Mouse (Mus musculus) heart, embryonic 10.5 days (tissue): ENCODE measurements around the gene Smc3. TPM values are rescaled to one million over a fixed set of nuclear protein-coding genes. Genes with fewer than 3 reads are reported as not detected.
A peak's percentile ranks its signal among the peaks of the same experiment; 100 is the strongest.
"Not testable (repeated sequence)": the region's sequence is repeated elsewhere in the genome, so short reads cannot be mapped to it uniquely, and the experiment has no call there.

ENCODE experiments used
- DNase-seq: peaks from one replicate; pipeline ENCODE4 v3.0.0-alpha.2; 2017; ENCODE audit warnings: low spot score
- H3K27ac ChIP-seq: fragments of 300-500 bp; sonication (generic); 2 replicates; pipeline ENCODE4 v1.5.1; 2016; ENCODE audit warnings: mild to moderate bottlenecking
- H3K27me3 ChIP-seq: fragments of 300-500 bp; sonication (generic); 2 replicates; pipeline ENCODE4 v1.6.1; 2016; ENCODE audit warnings: mild to moderate bottlenecking; ENCODE audit not compliant: poor library complexity, insufficient read depth, severe bottlenecking
- H3K36me3 ChIP-seq: fragments of 300-500 bp; sonication (generic); 2 replicates; pipeline ENCODE4 v1.6.1; 2016; ENCODE audit warnings: mild to moderate bottlenecking, moderate library complexity
- H3K4me1 ChIP-seq: fragments of 300-500 bp; sonication (generic); 2 replicates; pipeline ENCODE4 v1.6.1; 2016; ENCODE audit warnings: mild to moderate bottlenecking
- H3K4me3 ChIP-seq: fragments of 300-500 bp; sonication (generic); 2 replicates; pipeline ENCODE4 v1.5.1; 2016; ENCODE audit warnings: mild to moderate bottlenecking, moderate library complexity
- H3K9me3 ChIP-seq: fragments of 300-500 bp; sonication (generic); 2 replicates; pipeline ENCODE4 v1.6.1; 2016; ENCODE audit warnings: mild to moderate bottlenecking, moderate library complexity
- whole genome bisulfite sequencing: fragments of 180-500 bp; shearing (Covaris S2); methylation state at CpG from one replicate; pipeline ENCODE4 v1.1.7; 2016; 5-methylcytosine and 5-hydroxymethylcytosine counted together
- polyA plus RNA-seq: library from polyadenylated mRNA; unstranded; fragments of >200 nt; fragmentation: Nextera tagmentation; extraction: Ambion mirVana; gene quantifications from 2 replicates; pipeline ENCODE4 v1.2.1, GENCODE M21; 2016

The Smc3 gene
- polyA plus RNA-seq, 1 experiment from 2014 or later, result 64.8 TPM

DNA sequence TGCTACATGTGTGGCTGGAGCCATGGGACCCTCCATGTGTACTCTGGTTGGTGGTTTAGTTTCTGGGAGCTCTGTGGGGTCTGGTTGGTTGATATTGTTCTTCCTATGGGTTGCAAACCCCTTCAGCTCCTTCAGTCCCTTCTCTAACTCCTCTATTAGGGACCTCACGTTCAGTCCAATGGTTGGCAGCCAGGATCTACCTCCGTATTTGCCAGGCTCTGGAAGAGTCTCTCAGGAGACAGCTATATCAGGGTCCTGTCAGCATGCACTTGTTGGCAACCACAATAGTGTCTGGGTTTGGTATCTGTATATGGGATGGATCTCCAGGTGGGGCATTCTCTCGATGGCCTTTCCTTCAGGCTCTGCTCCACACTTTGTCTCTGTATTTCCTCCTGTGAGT, 12.5 kb upstream of the Smc3 start:
- peaks cover 21% of the 10 kb centered on the region for H3K9me3 ChIP-seq
- H3K36me3 ChIP-seq, H3K4me1 ChIP-seq, H3K27ac ChIP-seq, H3K27me3 ChIP-seq, H3K4me3 ChIP-seq: not testable (repeated sequence)
- WGBS, result 82% methylated on average over 3 of the region's 3 CpGs
- DNase-seq, result peak; percentile 20

DNA sequence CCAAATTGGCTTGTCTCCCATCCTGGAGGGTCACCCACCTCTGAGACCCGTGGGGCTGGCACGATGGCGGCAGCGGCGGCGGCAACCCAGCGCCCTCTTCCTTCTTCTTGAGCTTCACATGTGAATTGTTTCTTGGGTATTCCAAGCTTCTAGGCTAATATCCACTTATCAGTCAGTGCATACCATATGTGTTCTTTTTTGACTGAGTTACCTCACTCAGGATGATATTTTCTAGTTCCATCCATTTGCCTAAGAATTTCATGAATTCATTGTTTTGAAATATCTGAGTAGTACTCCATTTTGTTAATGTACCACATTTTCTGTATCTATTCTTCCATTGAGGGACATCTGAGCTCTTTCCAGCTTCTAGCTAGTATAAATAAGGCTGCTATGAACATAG, 11.2 kb upstream of the Smc3 start, which contains the start of gene Nutf2-ps1:
Gene Nutf2-ps1 (minus strand): TSS at position 101 of the 400 bp plus-strand sequence.
- peaks cover 21% of the 10 kb centered on the region for H3K9me3 ChIP-seq
- not testable (repeated sequence) for H3K27ac ChIP-seq, H3K4me1 ChIP-seq, DNase-seq, H3K36me3 ChIP-seq, H3K4me3 ChIP-seq, H3K27me3 ChIP-seq
- WGBS, result 96% methylated on average over 7 of the region's 7 CpGs

GRCm38 (mm10) chr19:53596723-53597474, 3.3 kb upstream of the Smc3 start:
- Histone ChIP-seq H3K9me3 (no peaks in the 10 kb centered on the region), H3K4me1 (peaks cover 8% of the 10 kb centered on the region), H3K4me3 (no peak overlapping the region), H3K36me3 (no peaks in the 10 kb centered on the region), H3K27ac (no peak overlapping the region), H3K27me3 (no peaks in the 10 kb centered on the region)
- DNase-seq, result no peak
- 76% methylated on average over 7 of the region's 7 CpGs for WGBS

DNA sequence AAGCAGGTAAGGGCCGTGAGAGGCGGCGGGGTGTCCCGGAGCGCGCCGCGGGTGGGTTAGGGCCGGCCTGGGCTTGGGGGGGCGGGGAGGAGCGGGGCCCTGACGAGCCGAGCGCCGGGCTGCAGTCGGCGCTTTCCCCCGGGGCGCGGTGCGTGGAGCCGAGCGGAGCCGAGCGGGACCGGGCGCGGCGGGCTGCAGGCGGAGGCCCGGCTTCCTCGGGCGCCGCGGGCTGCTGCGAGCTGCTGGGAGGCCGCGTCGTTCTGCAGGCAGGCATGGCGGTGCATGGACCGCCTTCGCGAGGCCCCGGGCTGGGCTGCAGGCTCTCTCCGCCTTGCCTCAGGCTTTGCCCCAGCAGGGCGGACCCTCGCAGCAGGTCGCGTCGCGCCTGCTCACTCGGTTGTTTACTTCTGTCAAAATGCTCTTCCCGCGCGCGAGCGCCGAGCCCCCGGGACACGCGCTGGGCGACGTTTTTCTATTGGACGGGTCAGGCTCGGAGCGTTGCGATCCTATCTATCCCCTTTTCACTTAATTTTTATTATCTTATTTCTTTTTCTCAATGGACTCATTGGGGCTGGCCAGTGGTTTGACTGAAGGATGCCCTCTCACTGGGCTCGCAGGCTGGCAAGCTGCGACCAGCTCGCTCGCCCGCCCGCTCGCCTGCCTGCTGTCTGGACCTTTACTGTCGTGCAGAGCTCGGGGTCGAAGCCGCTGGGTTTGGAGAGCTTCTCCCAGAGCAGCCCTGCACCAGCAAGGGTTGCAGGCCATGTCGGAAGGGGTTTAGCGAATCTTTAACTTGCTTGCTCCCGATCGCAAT, 558 bp downstream of the Smc3 start:
- peak; percentile 84 for DNase-seq
- WGBS, result under 1% methylated on average over 79 of the region's 82 CpGs
- H3K27me3 ChIP-seq, result no peaks in the 10 kb centered on the region

GRCm38 (mm10) chr19:53601363-53601655, 1.1 kb downstream of the Smc3 start:
- Histone ChIP-seq H3K9me3 (no peaks in the 10 kb centered on the region), H3K4me1 (peaks cover 15% of the 10 kb centered on the region), H3K27ac (peak overlapping the region; percentile 98), H3K4me3 (peak overlapping the region; percentile 99), H3K27me3 (no peaks in the 10 kb centered on the region), H3K36me3 (peaks cover 30% of the 10 kb centered on the region)
- WGBS, result 17% methylated on average over 11 of the region's 11 CpGs
- DNase-seq, result no peak

More for the DNA sequence above, 558 bp downstream of the Smc3 start:
- Histone ChIP-seq H3K4me1 (peaks cover 15% of the 10 kb centered on the region), H3K9me3 (no peaks in the 10 kb centered on the region), H3K27ac (peak overlapping the region; percentile 98), H3K4me3 (peak overlapping the region; percentile 99), H3K36me3 (peaks cover 25% of the 10 kb centered on the region)

GRCm38 (mm10) chr19:53608921-53609320, 8.7 kb downstream of the Smc3 start:
- Histone ChIP-seq H3K4me1 (peaks cover 4% of the 10 kb centered on the region; the same call in 1 of the 2 replicates), H3K27me3 (no peaks in the 10 kb centered on the region), H3K36me3 (peaks cover 45% of the 10 kb centered on the region), H3K27ac (no peak overlapping the region), H3K9me3 (no peaks in the 10 kb centered on the region), H3K4me3 (no peak overlapping the region)
- DNase-seq, result no peak
- 73% methylated on average over 6 of the region's 6 CpGs for WGBS

DNA sequence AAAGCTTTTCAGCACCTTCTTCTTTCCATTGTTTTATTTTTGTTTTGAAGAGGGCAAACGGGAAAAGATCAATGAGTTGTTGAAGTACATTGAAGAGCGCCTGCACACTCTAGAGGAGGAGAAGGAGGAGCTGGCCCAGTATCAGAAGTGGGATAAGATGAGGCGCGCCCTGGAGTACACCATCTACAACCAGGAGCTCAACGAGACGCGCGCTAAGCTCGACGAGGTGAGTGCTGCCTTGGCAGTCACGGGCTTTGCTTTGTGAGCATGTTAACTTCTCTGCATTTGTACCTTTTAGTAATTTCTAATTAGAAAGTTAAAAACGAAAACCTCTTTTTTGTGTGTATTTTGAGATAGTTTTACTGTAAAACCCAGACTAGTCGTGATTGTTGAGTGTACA, 21.5 kb downstream of the Smc3 start:
- H3K4me1 ChIP-seq, result no peaks in the 10 kb centered on the region
- 81% methylated on average over 13 of the region's 13 CpGs for WGBS
- H3K27ac ChIP-seq, result no peak overlapping the region
- H3K27me3 ChIP-seq, result no peaks in the 10 kb centered on the region
- peaks cover 83% of the 10 kb centered on the region for H3K36me3 ChIP-seq
- H3K4me3 ChIP-seq, result no peak overlapping the region
- no peak for DNase-seq
- H3K9me3 ChIP-seq, result no peaks in the 10 kb centered on the region

DNA sequence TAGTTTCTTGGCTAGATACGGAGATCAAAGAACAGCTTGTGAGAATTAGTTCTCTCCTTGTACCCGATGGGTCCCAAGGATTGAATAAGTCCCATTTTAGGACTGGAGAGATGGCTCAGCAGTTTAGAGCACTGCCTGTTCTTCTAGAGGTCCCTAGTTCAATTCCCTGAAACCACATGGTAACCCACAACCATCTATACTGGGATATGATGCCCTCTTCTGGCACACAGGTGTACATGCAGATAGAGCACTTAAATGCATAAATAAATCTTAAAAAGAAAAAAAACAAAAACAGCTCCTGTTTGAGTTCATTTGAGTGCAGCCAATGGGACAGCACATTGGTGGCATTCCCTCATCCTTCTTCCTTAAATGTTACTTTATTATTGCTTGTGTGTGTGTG, 37.8 kb downstream of the Smc3 start:
- DNase-seq, result no peak
- no peaks in the 10 kb centered on the region for H3K9me3 ChIP-seq
- no peaks in the 10 kb centered on the region for H3K27me3 ChIP-seq
- no peak overlapping the region for H3K27ac ChIP-seq
- no peak overlapping the region for H3K4me3 ChIP-seq
- WGBS, result 90% methylated on average over 2 of the region's 2 CpGs
- H3K36me3 ChIP-seq, result peaks cover 89% of the 10 kb centered on the region
- H3K4me1 ChIP-seq, result no peaks in the 10 kb centered on the region

DNA sequence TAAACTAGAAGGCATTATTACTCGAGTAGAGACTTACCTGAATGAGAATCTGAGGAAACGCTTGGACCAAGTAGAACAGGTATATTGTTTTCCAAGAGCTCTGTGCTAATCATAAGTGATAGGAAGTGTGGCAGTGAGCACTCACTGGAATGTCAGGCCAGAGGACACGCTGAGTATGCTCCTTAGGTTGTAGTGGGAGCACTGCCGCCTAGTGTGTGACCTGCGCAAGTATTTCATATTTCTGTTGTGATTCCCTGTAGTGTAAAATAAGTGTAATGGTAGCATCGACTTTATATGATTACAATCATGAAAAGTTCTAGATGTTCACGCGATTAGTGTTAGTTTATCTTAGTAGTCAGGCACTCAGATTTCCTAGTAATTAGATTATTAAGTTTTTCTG, 38.5 kb downstream of the Smc3 start:
- 87% methylated on average over 8 of the region's 8 CpGs for WGBS
- H3K36me3 ChIP-seq, result peaks cover 89% of the 10 kb centered on the region

DNA sequence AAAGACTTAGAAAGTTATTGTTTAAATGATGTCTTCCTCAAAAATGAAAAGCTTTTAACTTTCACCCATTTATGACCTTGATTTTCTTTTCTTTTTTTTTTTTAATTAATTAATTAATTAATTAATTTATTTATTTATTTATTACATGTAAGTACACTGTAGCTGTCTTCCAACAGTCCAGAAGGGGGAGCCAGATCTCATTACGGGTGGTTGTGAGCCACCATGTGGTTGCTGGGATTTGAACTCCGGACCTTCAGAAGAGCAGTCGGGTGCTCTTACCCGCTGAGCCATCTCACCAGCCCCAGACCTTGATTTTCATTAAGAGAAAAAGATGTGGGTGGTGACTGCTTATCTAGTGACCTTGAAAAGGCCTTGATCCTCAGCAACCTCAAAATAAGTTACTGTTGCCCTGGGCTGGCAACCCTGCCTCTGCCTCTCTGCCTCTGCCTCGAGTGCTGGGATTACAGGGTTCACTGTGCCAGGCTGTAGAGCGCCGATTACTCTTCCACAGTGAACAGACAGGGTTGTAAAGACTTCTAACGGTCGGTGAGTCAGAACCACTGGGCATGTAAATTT, 43.9 kb downstream of the Smc3 start:
- H3K36me3 ChIP-seq, result peaks cover 75% of the 10 kb centered on the region
- H3K4me1 ChIP-seq, result peaks cover 7% of the 10 kb centered on the region
- no peaks in the 10 kb centered on the region for H3K27me3 ChIP-seq
- H3K27ac ChIP-seq, result no peak overlapping the region
- WGBS, result 91% methylated on average over 9 of the region's 9 CpGs
- no peak for DNase-seq
- H3K4me3 ChIP-seq, result no peak overlapping the region
- H3K9me3 ChIP-seq, result no peaks in the 10 kb centered on the region

More for the DNA sequence above, 38.5 kb downstream of the Smc3 start:
- no peak for DNase-seq
- Histone ChIP-seq H3K9me3 (no peaks in the 10 kb centered on the region), H3K27ac (no peak overlapping the region), H3K4me1 (no peaks in the 10 kb centered on the region), H3K27me3 (no peaks in the 10 kb centered on the region), H3K4me3 (no peak overlapping the region)

DNA sequence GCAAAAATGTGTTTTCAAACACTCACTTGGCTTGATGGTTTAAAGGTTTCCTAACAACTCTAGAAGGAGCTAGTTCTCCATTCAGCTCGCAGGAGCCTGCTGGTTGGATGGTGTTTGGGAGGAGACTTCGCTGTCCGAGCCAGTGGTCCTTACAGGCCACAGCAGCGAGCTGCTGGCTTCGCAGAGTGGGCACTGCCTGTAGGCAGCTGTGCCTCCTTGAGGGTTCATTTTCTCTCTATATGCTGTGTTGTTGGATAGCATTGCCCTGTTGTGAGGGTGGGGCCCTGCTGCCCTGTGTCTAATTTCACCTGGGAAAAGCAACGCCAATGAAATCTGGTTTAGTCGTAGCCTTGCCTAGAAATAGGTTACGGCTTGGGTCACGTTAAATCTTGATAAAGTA, 47.1 kb downstream of the Smc3 start:
- no peak for DNase-seq
- Histone ChIP-seq H3K27me3 (no peaks in the 10 kb centered on the region), H3K36me3 (peaks cover 43% of the 10 kb centered on the region), H3K4me1 (peaks cover 25% of the 10 kb centered on the region), H3K27ac (no peak overlapping the region), H3K4me3 (no peak overlapping the region), H3K9me3 (no peaks in the 10 kb centered on the region)
- WGBS, result 88% methylated on average over 9 of the region's 9 CpGs

DNA sequence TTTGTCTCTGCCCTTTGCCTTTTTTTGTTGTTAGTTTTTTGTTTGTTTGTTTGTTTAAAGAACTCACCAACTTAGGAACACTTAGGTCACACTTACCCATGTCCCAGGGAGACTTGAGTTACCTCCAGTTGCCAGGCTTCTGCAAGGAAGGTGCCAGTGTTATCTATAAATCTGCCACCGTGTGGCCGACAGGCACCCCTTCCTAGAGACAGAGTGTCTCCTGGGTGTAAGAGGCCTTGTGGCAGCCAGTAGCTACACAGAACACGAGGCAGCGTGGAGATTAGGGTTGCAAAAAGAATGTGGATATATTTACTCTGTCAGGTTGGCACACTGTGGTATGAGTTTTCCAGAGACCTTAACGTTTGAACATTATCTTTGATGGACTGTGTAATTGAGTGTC, 47.9 kb downstream of the Smc3 start:
- 37% methylated on average over 5 of the region's 5 CpGs for WGBS
- Histone ChIP-seq H3K36me3 (peaks cover 39% of the 10 kb centered on the region), H3K4me1 (peaks cover 32% of the 10 kb centered on the region), H3K4me3 (no peak overlapping the region), H3K27me3 (no peaks in the 10 kb centered on the region), H3K27ac (no peak overlapping the region), H3K9me3 (no peaks in the 10 kb centered on the region)
- peak; percentile 67 for DNase-seq

- peaks cover 32% of the 10 kb centered on the region for H3K36me3 ChIP-seq
- H3K27me3 ChIP-seq, result no peaks in the 10 kb centered on the region
- peak overlapping the region; percentile 32; the same call in 1 of the 2 replicates for H3K27ac ChIP-seq
- H3K4me1 ChIP-seq, result peaks cover 39% of the 10 kb centered on the region
- H3K9me3 ChIP-seq, result no peaks in the 10 kb centered on the region
- H3K4me3 ChIP-seq, result no peak overlapping the region
- peak; percentile 89 for DNase-seq
- 43% methylated on average over 10 of the region's 10 CpGs for WGBS
Measured at GRCm38 (mm10) chr19:53648802-53649236, 48.6 kb downstream of the Smc3 start.
